Mouse (Mus musculus) cerebellum, adult 9-11 months (tissue): ENCODE measurements at regions not wholly inside any gene's neighbourhood (a gene's known extent, or its start where the extent isn't known, plus 50 kb on each side); places are given as distances from the start of the nearest gene placed in this dataset.
"Not testable (repeated sequence)": the region's sequence is repeated elsewhere in the genome, so short reads cannot be mapped to it uniquely, and the experiment has no call there.

Experiments
- DNase-seq: peaks from one replicate; pipeline ENCODE4 v3.0.0; 2022

- no peak for DNase-seq
Observed at GRCm38 (mm10) chr7:73688451-73688850, 51.7 kb upstream of the Fam174b start.

GRCm38 (mm10) chr7:73686245-73686644, 53.9 kb upstream of the Fam174b start:
- not testable (repeated sequence) for DNase-seq

- no peak for DNase-seq
Observed at GRCm38 (mm10) chr7:73682756-73683155, 57.3 kb upstream of the Fam174b start.

GRCm38 (mm10) chr7:73670598-73670997, 69.5 kb upstream of the Fam174b start:
- DNase-seq, result no peak

DNA sequence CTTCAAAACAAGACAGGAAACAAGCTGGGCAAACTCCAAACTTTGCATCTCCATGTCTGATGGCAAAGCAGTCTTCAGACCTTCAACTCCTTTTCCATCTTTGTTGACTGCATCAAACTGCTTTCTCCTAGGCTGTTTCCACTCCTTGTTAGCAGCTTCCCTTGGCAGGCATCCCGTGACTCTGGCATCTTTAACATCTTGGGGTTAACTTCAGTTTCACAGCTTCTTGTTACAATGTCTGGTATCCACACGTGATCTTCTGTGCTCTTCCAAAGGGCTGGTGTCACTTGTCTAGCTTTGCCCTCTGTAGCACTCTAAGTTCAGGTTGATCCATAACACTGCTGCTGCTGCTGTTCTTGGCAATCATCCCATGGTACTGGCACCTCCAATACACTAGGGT, 71.3 kb upstream of the Fam174b start:
- DNase-seq, result no peak

DNA sequence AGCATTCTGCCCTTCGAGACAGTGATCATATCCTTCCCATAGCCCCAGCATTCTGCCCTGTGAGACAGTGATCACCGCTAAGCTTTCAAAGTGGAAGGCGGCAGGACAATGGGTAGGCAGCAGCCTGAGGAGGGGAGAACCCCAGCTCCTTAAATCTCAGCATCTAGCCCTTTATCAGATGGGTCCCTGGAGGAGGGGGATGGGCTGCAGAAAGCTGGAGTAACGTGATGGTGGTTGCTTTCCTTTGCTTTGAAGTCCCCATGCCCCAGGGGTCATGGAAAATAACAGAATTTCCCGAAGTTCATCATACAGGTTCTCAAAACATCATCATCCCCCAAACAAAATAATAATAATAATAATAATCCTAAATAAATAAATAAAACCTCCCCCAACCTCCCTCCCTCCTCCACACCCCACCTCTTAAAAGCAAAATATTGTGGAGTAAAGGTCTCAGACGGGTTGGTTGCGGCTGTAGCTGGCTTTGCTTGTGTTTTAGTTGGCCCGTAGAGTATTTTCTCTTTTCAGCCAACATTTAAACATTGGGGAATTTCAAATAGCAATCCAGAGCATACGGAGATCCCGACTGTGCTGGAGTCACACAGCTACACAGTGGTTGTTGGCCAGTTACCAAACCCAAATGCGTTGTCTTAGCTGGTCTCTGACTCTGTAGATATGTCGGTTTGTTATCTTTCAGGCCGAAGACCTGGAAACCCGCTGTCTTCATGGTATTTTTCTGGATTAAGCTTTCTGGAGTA, 73.0 kb upstream of the Fam174b start:
- no peak for DNase-seq

- DNase-seq, result no peak
Observed at GRCm38 (mm10) chr7:73664962-73665361, 75.1 kb upstream of the Fam174b start.

- DNase-seq, result no peak
Observed at GRCm38 (mm10) chr7:73662536-73662935, 77.6 kb upstream of the Fam174b start.

- DNase-seq, result no peak
Observed at GRCm38 (mm10) chr7:73661901-73662300, 78.2 kb upstream of the Fam174b start.

DNA sequence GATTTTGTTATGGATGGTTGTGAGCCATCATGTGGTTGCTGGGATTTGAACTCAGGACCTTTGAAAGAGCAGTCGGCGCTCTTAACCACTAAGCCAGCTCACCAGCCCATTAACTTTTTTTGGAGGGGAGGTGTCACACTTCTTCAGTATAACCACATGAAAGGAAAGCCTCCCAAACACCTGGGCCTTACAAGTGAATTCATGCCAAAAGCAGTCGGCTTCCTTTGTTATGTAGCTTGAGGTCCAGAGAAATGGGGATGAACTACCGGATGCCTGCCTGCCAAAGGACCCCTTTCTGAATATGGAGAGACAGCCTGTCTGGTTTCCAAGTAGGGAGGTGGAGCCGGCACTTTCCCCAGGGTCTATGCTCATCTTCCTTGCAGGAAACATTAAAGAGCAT, 80.6 kb upstream of the Fam174b start:
- no peak for DNase-seq

DNA sequence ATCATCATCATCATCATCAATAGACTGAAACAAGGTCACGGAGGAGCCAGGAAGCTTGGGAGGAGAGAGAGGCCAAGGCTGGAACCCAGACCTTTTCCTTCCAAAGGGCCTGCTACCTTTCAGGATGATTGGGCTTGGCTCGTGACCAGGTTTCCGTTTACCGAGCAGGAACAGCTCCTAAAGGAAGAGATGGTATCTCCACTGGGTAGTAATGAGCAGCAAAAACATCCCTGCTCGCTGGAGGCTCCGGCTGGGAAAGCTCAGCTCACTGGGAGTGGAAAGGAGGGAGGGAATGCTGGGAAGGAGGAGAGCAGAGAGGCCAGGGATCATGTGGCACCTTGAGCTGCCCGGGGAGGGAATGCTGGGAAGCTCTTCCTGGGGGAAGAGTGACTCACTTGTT, 82.8 kb upstream of the Fam174b start:
- no peak for DNase-seq

DNA sequence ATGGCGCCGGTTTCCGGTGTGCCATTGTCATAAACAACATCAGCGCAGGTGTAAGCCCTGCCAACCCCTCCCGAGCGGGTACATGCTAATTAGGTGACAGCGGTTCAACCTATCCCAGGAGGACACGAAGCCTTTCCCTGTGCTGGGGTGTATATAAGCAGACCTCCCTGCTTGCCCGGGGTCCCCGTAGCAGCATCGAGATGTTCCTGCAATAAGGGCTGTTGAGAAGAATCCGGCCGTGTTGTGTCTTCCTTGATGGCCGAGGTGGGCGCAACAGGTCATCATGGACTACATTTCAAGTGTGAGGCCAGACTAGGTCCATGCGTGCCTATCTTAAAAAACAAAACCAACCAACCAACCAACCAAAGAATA, 83.7 kb upstream of the Fam174b start:
- DNase-seq, result not testable (repeated sequence)

- DNase-seq, result no peak
Observed at GRCm38 (mm10) chr7:73655787-73656423, 84.2 kb upstream of the Fam174b start.

GRCm38 (mm10) chr7:73654193-73654871, 85.8 kb upstream of the Fam174b start:
- DNase-seq, result peak; percentile 33

DNA sequence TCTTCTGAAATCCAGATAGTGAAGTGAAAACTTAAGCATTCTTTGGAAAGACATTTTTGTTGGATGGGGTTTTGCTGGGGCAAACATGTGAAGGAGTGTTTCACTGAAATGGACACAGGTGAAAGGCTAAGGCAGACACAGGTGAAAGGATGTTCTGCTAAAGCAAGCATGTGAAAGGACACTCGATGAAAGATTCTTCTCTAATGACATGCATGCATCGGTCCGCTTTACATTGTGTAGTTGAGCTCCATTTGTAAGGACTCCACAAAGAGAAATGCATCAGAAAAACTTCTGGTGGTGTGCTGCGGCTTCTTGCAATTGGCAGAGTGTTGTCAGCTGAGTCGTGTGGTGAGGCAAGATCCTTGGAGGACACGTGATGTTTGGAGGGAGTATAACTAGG, 89.2 kb upstream of the Fam174b start:
- DNase-seq, result no peak

- DNase-seq, result peak; percentile 57
Observed at GRCm38 (mm10) chr7:73648010-73648409, 92.1 kb upstream of the Fam174b start.

GRCm38 (mm10) chr7:73647140-73647539, 93.0 kb upstream of the Fam174b start:
- DNase-seq, result no peak

- DNase-seq, result no peak
Observed at GRCm38 (mm10) chr7:73646711-73647110, 93.4 kb upstream of the Fam174b start.

GRCm38 (mm10) chr7:73644362-73644904, 95.7 kb upstream of the Fam174b start:
- no peak for DNase-seq

DNA sequence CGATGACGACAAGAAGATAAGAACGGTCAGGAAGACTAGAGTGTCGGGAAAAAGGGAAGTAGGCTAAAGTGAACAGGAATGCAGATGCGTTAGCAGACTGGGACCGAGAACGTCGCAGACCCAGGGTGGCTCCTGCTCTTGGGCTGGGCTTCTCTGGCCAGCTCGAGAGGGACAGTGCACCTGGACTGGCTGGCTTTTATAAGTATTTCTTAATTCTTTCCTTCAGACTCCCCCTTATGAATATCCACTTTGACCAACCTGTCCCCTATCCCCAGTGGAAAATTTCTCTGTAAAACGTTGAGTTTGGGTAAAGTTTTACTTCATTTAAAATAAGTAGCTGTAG, 96.1 kb upstream of the Fam174b start:
- no peak for DNase-seq

DNA sequence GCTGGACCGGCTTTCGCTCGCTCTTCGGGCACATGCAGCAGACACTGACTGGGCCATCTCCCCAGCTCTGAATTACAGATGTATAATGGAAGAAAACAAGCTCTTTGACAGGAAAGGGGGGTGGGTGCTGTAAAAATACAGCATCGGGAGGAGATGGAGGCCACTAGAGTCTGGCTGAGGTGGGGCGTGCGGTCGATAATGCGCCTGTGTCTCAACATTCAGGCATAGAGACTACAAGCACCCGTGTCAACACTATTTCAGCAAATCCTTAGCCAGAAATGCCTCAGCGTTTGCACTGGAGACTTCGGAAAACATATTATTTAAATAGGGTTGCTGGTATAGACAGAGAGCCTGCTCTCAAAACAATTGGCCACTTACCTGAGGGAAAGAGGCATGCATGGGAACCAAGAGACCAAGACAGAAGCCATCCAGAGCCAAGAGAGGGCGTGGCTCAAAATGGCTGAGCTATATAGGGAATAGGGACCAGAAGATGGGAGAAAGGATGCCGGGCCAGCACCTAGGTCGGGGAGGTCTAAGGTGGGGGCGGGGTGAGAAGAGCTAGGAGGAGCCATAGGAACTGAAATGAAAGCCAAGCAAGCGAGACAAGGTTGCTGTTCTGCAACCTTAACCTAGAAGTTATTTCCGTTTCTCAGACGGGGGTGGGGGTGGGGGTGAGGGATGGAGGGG, 96.7 kb upstream of the Fam174b start:
- DNase-seq, result no peak

DNA sequence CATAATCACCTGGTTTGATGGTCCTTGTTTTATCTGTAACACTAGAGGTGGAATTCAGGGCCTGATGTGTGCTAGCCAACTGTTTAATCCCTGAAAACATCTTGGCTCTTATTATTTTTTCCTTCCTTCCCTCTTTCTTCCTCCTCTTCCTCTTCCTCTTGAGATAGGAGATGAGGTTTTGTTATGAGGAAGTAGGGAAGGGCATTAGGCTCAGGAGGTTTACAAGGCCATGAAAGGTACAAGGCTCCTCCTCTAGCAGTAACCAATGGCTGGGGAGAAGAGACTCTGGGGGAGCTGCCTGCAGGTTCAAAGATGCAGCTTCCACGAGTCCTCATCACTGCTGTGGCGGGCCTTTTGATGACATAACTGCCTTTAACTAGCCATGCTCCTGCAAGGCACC, 98.6 kb upstream of the Chd2 start:
- DNase-seq, result no peak

DNA sequence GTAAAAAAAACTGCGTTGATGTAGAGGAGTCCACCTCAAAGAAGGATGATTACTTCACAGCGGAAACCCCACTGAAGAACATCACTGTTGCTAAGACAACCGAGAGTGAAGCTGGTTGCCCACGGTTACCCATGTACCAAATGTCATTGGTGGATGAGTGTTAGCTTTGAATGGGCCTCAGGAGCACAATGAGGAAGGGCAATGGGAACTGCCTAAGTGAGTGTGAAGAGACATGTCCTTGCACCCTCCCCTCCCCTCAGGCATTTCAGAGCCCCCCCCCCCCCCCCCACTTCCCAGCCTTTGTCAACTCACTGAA, 96.1 kb upstream of the Chd2 start:
- DNase-seq, result no peak
